Mouse (Mus musculus): ENCODE measurements around the gene Pgrmc2. TPM values are rescaled to one million over a fixed set of nuclear protein-coding genes. Genes with fewer than 3 reads are reported as not detected.
A peak's percentile ranks its signal among the peaks of the same experiment; 100 is the strongest.

The Pgrmc2 gene
- total and polyA plus RNA-seq, 3 experiments = 18.5 to 50.4 (median 31.6) TPM

- dilution Hi-C loops (cut with MboI; ENCODE audit: extremely low pct_ligation_motif_present, extremely low pct_unique_long_range_greater_than_20kb, low sequenced_read_pairs) (no loop called here), in situ Hi-C loops (cut with MboI; ENCODE audit: low pct_ligation_motif_present, low pct_unique_long_range_greater_than_20kb, low sequenced_read_pairs) (no loop called here)
- Histone ChIP-seq H3K27ac (ENCODE audit: insufficient read depth, low read depth) (no peak overlapping the region), H3K4me3 (replicated peaks in 1 of 3; ENCODE audit: low read depth in 2 of 3, low read length in 2 of 3, poor library complexity in 1 of 3) (no peak overlapping the region), H3K4me1 (ENCODE audit: control insufficient read depth in 1 of 2, insufficient read depth in 2 of 2) (peaks cover 0 to 15% of the 10 kb centered on the region in 2 experiments; a peak in 2 of 4 replicates), H3K9ac (ENCODE audit: insufficient read depth, low read depth) (no peak overlapping the region), H3K79me2 (replicated peaks; ENCODE audit: control insufficient read depth, extremely low read depth, insufficient read depth, poor library complexity, severe bottlenecking) (no peaks in the 10 kb centered on the region), H3K9me3 (replicated peaks; ENCODE audit: low read length) (no peaks in the 10 kb centered on the region), H3K27me3 (replicated peaks) (no peaks in the 10 kb centered on the region), H3K36me3 (replicated peaks in 1 of 2; ENCODE audit: control insufficient read depth in 1 of 2, insufficient read depth in 1 of 2, low read length in 1 of 2) (no peaks in the 10 kb centered on the region), H3K4me2 (ENCODE audit: insufficient read depth, low read depth, poor library complexity, severe bottlenecking) (no peak overlapping the region)
- TF ChIP-seq ZC3H11A (IDR thresholded peaks at IDR 0.05; ENCODE audit: low read depth, low read length) (no peak), ZKSCAN1 (IDR thresholded peaks at IDR 0.05; ENCODE audit: borderline replicate concordance, low read depth, low read length) (no peak), MEF2A (IDR thresholded peaks at IDR 0.05; ENCODE audit: borderline replicate concordance, low read depth, low read length) (no peak), POLR2AphosphoS2 (IDR thresholded peaks at IDR 0.05; ENCODE audit: low read depth, low read length) (no peak), E2F4 (IDR thresholded peaks at IDR 0.05; ENCODE audit: insufficient replicate concordance, low read depth, low read length) (no peak), USF2 (conservative IDR thresholded peaks at IDR 0.05; ENCODE audit: low read depth, low read length) (no peak), EP300 (IDR thresholded peaks at IDR 0.05; ENCODE audit: low read length) (no peak), MAZ (IDR thresholded peaks at IDR 0.05; ENCODE audit: low read depth, low read length) (no peak), ZMIZ1 (IDR thresholded peaks at IDR 0.05; ENCODE audit: low read depth, low read length) (no peak), MXI1 (IDR thresholded peaks at IDR 0.05; ENCODE audit: low read depth, low read length) (no peak), TCF12 (IDR thresholded peaks at IDR 0.05; ENCODE audit: low read depth, low read length) (no peak)
- DNase-seq (ENCODE audit: extremely low read depth) = no peak
Observed at GRCm38 (mm10) chr3:41124000-41124294, 41.1 kb upstream of the Pgrmc2 start.

- peak overlapping the region; percentile 74; the same call in 1 of the 2 replicates for H3K4me2 ChIP-seq (ENCODE audit: insufficient read depth, low read depth, poor library complexity, severe bottlenecking)
- dilution Hi-C loops (cut with MboI; ENCODE audit: extremely low pct_ligation_motif_present, extremely low pct_unique_long_range_greater_than_20kb, low sequenced_read_pairs) (no loop called here), in situ Hi-C loops (cut with MboI; ENCODE audit: low pct_ligation_motif_present, low pct_unique_long_range_greater_than_20kb, low sequenced_read_pairs) (no loop called here)
- H3K9ac ChIP-seq (ENCODE audit: insufficient read depth, low read depth) = no peak overlapping the region
- H3K27ac ChIP-seq (ENCODE audit: insufficient read depth, low read depth) = no peak overlapping the region
- peak; percentile 21 for DNase-seq (ENCODE audit: extremely low read depth)
- H3K79me2 ChIP-seq (replicated peaks; ENCODE audit: control insufficient read depth, extremely low read depth, insufficient read depth, poor library complexity, severe bottlenecking) = no peaks in the 10 kb centered on the region
- no peak for TF ChIP-seq POLR2AphosphoS2 (IDR thresholded peaks at IDR 0.05; ENCODE audit: low read depth, low read length)
- TF ChIP-seq ZNF384 (IDR thresholded peaks at IDR 0.05; ENCODE audit: low read depth, low read length) = no peak
- TF ChIP-seq ZKSCAN1 (IDR thresholded peaks at IDR 0.05; ENCODE audit: borderline replicate concordance, low read depth, low read length) = no peak
- no peak for TF ChIP-seq BHLHE40 (IDR thresholded peaks at IDR 0.05; ENCODE audit: low read depth, low read length)
- no peak for TF ChIP-seq CTCF (conservative IDR thresholded peaks at IDR 0.05 in 1 of 2, IDR thresholded peaks at IDR 0.05 in 1 of 2; ENCODE audit: low read depth in 2 of 2, low read length in 2 of 2)
- TF ChIP-seq HCFC1 (IDR thresholded peaks at IDR 0.05; ENCODE audit: low read depth, low read length) = no peak
- TF ChIP-seq EP300 (IDR thresholded peaks at IDR 0.05; ENCODE audit: low read length) = no peak
- TF ChIP-seq MAFK (IDR thresholded peaks at IDR 0.05; ENCODE audit: insufficient replicate concordance, low read length) = no peak
- TF ChIP-seq TBP (conservative IDR thresholded peaks at IDR 0.05; ENCODE audit: low read depth, low read length) = no peak
- TF ChIP-seq E2F4 (IDR thresholded peaks at IDR 0.05; ENCODE audit: insufficient replicate concordance, low read depth, low read length) = no peak
- no peak for TF ChIP-seq NRF1 (IDR thresholded peaks at IDR 0.05; ENCODE audit: low read depth, low read length)
- no peak for TF ChIP-seq MAZ (IDR thresholded peaks at IDR 0.05; ENCODE audit: low read depth, low read length)
- TF ChIP-seq JUND (conservative IDR thresholded peaks at IDR 0.05; ENCODE audit: low read depth, low read length) = no peak
- TF ChIP-seq MAX (IDR thresholded peaks at IDR 0.05; ENCODE audit: low read length) = no peak
- H3K9me3 ChIP-seq (replicated peaks; ENCODE audit: low read length) = no peaks in the 10 kb centered on the region
- no peak overlapping the region for H3K4me3 ChIP-seq (replicated peaks in 1 of 3; ENCODE audit: low read depth in 2 of 3, low read length in 2 of 3, poor library complexity in 1 of 3)
- H3K27me3 ChIP-seq (replicated peaks) = no peaks in the 10 kb centered on the region
- no peaks in the 10 kb centered on the region for H3K36me3 ChIP-seq (replicated peaks in 1 of 2; ENCODE audit: control insufficient read depth in 1 of 2, insufficient read depth in 1 of 2, low read length in 1 of 2)
- H3K4me1 ChIP-seq (ENCODE audit: control insufficient read depth in 1 of 2, insufficient read depth in 2 of 2) = peaks cover 0 to 15% of the 10 kb centered on the region in 2 experiments; a peak in 1 of 4 replicates
Observed at GRCm38 (mm10) chr3:41123190-41123999, 40.5 kb upstream of the Pgrmc2 start.
